Mouse (Mus musculus) spleen, adult 2 months (tissue): ENCODE data around the gene Crhr2.

Source experiments
- CTCF ChIP-seq: fragments of 200-500 bp; IDR thresholded peaks from 2 replicates; pipeline ENCODE4 v1.5.1; 2011; ENCODE audit warnings: mild to moderate bottlenecking, inconsistent platforms; ENCODE audit not compliant: insufficient read depth, insufficient read length, insufficient replicate concordance; ENCODE audit errors: extremely low read depth
- POLR2A ChIP-seq: fragments of 200-500 bp; IDR thresholded peaks from 2 replicates; pipeline ENCODE4 v1.6.1; 2011; ENCODE audit warnings: low read depth, low read length, inconsistent platforms

- TF ChIP-seq CTCF (no peak), POLR2A (no peak)
Measured at GRCm38 (mm10) chr6:55091396-55091795, 41.4 kb downstream of the Crhr2 start.
